Mouse (Mus musculus): ENCODE data around the gene D5Ertd579e.
A peak's percentile ranks its signal among the peaks of the same experiment; 100 is the strongest.

D5Ertd579e gene

DNA sequence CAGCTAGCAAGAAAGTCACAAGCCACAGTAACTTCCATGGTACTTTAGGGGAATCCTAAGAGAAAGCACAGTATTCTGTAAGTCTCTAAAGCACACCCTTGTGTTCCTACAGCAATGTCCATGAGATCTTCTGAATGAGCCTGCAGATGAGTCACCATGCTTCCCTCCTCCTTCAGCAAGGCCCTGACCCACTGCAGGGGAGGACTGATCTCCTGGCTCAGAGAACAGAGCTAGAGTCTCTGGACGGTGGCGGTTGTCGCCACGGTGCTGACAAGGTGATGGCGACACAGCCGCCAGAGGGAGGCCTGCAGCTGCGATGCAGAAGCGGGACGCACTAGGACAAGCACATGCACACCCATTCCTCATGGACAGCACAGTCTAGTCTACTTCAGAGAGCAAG is 93.8 kb downstream of the D5Ertd579e start:
- no peak for DNase-seq (ENCODE audit: low spot score)

DNA sequence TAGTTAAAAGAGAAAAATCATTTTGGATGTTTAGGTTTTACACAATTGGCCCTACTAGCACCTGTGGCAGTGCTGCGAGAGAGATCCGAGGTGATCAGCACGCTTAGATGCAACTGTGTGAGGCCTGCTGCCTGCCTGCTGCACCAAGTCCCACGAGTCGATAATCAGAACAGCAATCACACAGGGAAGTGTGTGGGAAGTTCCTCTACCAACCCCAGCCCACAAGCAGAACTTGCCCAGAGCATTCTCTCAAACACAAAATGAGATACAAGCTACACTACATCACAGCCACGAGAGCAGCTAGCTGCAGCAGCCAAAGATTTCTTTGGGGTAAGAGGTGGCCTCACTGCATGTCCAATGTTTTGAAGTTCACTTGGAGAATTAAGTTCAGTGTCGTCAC is 94.3 kb downstream of the D5Ertd579e start:
- DNase-seq (ENCODE audit: low spot score): no peak

GRCm38 (mm10) chr5:36598883-36599282 is 96.9 kb downstream of the D5Ertd579e start:
- DNase-seq (ENCODE audit: low spot score): no peak

DNA sequence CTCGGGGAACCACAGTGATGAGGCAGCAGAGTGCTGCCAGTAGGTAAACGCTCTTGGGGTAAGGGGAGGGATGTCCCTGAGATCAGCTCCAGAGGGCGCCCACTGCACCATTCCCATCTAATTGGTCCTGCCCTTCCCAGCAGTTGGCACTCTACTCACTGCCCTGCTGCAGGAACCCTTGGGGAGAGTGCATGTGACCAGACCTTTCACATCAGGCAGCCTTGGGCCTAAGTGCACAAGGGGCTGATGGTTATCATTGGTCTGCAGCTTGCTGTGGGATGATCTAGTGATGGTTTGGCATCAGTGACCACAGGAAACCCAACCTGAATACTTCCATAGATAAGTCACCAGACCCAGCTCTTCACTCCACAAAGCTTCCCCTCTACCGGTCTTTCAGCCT is 98.2 kb downstream of the D5Ertd579e start:
- DNase-seq (ENCODE audit: low spot score): no peak

DNA sequence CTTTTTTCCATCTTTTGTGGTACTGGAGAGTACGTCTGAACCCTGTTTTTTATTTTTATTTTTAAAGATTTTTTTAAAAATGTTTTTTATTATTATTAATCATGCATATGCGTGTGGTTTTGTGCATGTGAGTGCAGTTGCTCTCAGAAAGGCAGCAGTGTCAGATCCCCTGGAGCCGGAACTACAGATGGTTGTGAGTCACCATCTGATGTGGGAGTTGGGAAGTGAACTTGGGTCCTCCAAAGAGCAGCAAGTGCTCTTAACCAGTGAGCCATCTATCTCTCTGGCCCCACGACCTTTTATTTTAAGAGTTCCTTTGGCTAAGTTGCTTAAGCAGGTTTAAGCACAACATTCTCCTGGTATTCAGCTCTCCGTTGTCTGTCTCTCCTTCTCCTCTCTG is 99.6 kb downstream of the D5Ertd579e start:
- DNase-seq (ENCODE audit: low spot score): no peak

DNA sequence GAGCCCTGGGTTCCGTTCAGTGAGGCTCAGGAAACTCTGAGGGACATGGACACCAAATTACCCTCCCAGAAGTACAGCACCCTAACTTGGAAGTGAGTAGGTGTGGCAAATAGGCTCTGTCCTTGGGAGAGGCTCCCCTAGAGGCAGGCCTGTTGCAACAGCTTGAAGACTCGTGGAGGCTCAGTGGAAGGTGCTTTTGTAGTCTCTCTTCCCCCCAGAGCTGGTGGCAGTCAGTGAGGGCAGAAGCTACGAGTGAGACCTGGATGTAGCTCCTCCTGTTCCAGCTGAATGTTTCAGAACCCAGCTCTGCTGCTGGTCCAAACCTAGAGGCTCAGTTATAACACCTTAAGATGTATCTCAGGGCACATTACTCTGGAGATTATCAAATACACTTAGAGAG is 100.7 kb downstream of the D5Ertd579e start:
- no peak for DNase-seq (ENCODE audit: low spot score)

DNA sequence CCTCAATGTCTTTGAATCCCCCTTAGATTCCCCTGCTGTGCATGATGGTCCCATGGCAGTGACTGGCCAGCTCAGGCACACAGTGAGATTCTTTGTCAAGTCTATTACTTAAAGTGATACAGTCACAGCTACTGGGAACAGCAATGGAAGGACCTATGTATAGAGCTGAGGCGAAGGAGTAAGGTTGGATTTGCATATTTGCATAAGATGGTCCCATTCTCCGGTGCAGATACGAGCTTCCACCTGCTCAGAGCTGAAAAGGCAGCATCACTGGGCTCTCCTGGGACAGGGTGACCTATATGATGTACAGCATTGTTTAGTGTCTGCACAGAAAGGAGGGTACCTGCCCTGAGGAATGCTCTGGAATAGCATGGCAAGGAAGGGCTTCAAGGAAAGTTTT is 101.5 kb downstream of the D5Ertd579e start:
- DNase-seq (ENCODE audit: low spot score): no peak

DNA sequence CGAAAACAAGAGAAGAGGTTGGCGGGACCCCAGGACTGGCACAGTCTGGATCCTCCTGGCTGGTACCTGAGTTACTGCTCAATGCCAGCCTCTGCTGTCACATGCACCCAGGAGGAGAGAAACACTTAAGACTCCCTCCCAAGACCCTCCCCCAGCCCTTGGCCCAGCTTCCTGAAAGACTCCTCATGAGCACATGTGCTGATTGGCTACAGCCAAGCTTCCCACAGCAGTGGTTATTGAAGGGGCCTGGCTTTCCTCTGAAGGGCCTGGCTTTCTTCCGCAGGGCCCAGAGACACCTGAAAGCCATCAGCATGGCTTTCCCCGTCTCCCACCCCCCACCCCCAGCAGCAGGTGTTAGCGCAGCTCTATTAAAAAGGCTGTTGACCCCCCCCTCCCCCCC is 102.6 kb downstream of the D5Ertd579e start, which contains the start of gene Tbc1d14:
Gene Tbc1d14 (minus strand): TSS at position 101 of the 400 bp plus-strand sequence.
- no peak for DNase-seq (ENCODE audit: low spot score)

GRCm38 (mm10) chr5:36590499-36590920 is 105.3 kb downstream of the D5Ertd579e start:
- DNase-seq (ENCODE audit: low spot score): no peak

- no peak for DNase-seq (ENCODE audit: low spot score)
Measured at GRCm38 (mm10) chr5:36584299-36584698, 111.5 kb downstream of the D5Ertd579e start.

- peak; percentile 100 for DNase-seq (ENCODE audit: low spot score)
Measured at GRCm38 (mm10) chr5:36581924-36582642, 113.7 kb downstream of the D5Ertd579e start.

DNA sequence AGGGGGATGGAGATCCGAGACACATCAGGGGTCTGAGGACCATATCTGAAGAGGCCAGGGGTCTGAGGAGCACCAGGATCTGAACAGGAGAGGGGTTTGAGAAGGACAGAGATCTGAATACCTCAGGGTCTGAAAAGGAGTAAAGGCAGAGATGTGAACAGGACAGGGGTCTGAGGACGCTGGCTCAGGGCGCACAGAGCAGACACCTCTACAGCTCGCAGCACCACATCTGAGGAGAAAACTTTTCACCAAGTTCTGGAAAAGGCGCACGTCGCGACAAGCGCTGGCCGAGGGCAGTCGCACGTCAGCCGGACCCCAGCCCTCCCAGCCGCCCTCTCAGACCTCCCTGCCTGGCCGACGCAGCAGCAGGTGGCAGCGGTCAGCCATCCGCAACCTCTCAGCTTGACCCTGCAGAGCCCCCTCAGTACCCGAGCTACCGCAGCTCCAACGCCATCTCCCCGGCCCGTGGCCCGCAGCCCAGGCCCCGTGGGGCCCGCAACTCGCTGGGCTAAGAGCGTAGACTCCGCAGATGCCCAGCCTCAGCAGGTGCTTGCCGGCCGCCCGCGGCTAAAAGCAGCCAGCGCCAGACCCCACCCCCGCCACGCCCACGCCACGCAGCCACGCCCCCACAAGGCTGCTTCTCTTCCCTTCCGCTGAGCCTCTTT is 114.4 kb downstream of the D5Ertd579e start:
- no peak for DNase-seq (ENCODE audit: low spot score)

DNA sequence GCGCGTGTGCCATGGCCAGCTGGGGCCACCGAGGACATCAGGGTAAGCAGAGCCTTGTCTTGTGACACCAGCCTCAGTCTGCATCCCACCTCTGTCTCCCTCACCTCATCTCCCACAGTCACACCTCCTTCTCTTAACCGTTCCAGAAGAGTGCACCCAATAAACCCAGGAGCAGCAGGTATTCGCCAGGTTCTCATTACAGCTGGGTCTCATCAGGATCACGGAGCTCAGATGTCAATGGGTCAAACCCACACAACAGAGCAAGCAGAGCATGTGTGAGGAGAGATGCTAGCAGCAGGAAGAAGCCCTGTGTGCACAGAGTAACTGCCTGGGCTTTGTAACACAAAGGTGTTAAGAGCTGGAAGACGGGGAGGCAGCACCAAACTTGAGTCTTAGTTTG is 115.9 kb downstream of the D5Ertd579e start:
- no peak for DNase-seq (ENCODE audit: low spot score)

GRCm38 (mm10) chr5:36578982-36579381 is 116.8 kb downstream of the D5Ertd579e start:
- no peak for DNase-seq (ENCODE audit: low spot score)

DNA sequence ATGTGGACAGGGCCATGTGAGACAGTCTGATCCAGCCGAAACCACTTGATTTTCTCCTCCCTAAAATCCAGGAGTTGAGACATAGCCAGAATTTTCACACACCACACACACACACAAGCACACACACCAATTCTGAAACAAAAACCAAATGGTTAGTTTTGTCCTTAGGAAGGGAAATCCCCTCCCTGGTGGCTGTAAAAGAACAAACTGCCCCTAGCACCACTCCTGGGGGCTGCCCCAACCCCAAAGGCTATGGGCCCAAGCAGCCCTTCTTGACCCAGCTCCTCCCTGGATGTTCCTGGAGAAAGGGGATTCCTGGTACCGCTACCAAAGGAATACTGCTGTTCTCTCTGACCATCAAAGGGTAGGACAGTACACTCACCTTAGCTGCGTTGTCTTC is 119.4 kb downstream of the D5Ertd579e start:
- no peak for DNase-seq (ENCODE audit: low spot score)

GRCm38 (mm10) chr5:36575745-36576144 is 120.1 kb downstream of the D5Ertd579e start:
- no peak for DNase-seq (ENCODE audit: low spot score)

GRCm38 (mm10) chr5:36575227-36575626 is 120.6 kb downstream of the D5Ertd579e start:
- DNase-seq (ENCODE audit: low spot score): no peak

DNA sequence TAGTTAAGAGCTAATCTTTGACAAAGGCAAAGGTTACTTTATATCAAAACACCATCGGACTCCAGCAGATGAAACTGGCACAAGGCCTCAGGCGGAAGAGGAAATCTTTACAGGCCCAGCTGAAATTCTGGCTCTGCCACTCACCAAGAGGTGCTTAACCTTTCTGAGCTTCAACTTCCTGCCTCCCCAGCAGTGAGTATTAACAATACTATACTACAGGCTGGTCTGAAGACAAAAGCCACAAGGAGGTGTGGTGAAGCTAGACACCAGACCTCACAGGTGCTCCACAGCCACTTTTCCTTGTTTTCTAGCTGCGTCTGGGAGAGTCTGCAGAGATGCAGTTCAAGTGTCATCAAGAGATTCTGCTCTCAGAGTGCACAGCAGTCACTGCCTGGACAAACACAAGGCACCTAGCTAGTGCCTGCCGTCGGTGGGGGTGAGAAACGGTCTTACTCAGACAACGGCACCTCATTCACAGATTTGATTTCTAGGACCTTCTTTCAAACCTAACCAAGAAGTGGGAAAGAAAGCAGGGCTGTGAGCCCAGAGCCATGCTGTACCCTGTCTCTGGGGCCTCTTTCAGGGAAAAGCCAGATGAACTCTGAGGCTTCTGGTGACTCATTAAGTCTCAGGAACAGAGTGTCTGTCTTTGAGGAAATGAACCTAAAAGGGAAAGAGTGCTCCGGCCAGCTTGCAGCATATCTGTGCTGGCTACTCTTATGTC is 121.5 kb downstream of the D5Ertd579e start:
- no peak for DNase-seq (ENCODE audit: low spot score)

DNA sequence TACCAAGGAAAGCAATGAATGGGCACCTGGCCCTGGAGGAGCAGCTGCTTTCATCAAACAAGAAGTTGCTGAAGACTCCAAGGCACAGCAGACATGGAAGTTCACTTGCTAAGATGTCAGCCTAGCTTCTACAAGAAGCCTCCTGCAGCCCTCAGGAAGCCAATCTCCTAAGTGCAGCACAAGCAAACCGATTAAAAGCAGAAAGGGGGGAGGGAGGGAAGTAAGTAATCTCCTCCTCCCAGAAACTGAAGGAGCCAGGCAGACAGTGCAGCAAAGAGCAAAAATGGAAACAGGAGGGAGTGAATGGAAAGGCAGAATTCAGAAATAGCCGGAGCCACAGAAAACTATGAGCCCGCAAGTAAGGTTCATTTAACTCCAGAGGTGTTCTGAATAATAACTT is 122.5 kb downstream of the D5Ertd579e start:
- peak; percentile 69 for DNase-seq (ENCODE audit: low spot score)

DNA sequence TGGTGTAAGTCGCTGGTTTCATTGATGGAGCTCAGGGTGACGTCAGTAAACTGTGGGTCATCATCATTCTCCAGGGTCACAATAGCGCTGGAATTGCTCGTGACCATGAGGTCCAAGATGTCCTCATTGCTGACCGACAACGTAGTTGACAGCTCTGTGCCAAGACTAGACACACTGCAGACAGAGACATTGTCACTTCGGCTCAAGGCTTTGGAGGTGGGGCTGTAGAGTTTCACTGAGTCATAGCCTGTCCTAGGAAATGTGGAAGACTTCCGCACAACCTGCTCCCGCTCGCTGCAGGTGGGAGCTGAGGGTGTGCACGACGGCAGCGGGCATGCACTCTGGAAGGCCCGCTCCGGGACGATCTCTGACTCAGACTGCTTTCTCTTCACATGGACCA is 124.5 kb downstream of the D5Ertd579e start:
- no peak for DNase-seq (ENCODE audit: low spot score)

DNA sequence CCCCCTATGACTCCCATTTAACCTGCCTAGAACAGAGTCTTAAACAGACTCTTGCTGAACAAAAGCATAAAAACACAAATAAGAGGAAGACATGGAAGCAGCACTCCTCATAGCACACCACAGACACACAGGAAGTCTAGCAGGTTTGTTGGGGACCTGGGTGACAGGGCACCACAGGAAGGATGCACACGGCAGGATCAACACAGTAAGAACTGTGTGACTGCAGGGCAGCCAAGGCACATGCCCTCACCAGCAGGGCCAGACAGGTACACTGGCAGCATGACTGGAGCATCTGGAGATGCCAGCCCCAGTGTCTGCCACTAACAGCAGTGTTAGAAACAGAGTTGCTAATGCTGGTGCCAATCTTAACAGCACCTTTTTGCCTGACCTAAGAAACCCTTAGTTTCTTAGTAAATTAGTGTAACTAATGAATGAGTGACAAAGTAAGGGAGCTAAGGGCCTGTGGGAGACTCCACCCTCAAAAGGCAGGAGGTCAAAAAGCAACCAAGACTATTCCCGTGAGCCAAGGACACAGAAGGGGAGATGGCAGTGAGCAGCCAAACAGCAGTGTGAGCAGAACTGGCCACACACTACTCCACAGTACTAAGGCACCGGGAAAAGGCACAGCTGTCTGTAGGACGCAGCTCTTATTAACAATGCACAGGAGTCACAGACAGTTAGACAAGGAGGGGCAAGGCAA is 125.1 kb downstream of the D5Ertd579e start:
- no peak for DNase-seq (ENCODE audit: low spot score)

- no peak for DNase-seq (ENCODE audit: low spot score)
Measured at GRCm38 (mm10) chr5:36570098-36570497, 125.7 kb downstream of the D5Ertd579e start.
